Mouse (Mus musculus): ENCODE measurements around the gene Plscr5. TPM values are rescaled to one million over a fixed set of nuclear protein-coding genes. Genes with fewer than 3 reads are reported as not detected.
"Not testable (repeated sequence)": the region's sequence is repeated elsewhere in the genome, so short reads cannot be mapped to it uniquely, and the experiment has no call there.

Plscr5 gene
- not detected in 2 replicates for polyA plus RNA-seq (2015; fragmentation: Nextera tagmentation; extraction: Ambion mirVana)

- ATAC-seq; H3K9me3 ChIP-seq (ENCODE audit: control insufficient read depth, low read length); H3K4me1 ChIP-seq (ENCODE audit: control insufficient read depth, insufficient read depth, low read length); H3K9ac ChIP-seq (ENCODE audit: low read depth, low read length); H3K4me2 ChIP-seq (ENCODE audit: low read depth, low read length); H3K4me3 ChIP-seq (ENCODE audit: low read length); H3K27me3 ChIP-seq (replicated peaks; ENCODE audit: control insufficient read depth, insufficient read depth, low read length); H3K27ac ChIP-seq (ENCODE audit: low read length); H3K36me3 ChIP-seq (ENCODE audit: control insufficient read depth, insufficient read depth, low read length): not testable (repeated sequence)
- WGBS, result 59% methylated on average over 9 of the region's 9 CpGs
These were observed at the start of gene Plscr5 for GRCm38 (mm10) chr9:92192636-92193035. Gene Plscr5 (plus strand): TSS chr9:92192936.

GRCm38 (mm10) chr9:92147555-92148248 is 45.0 kb upstream of the Plscr5 start:
- Histone ChIP-seq H3K27ac (ENCODE audit: low read length) (no peak overlapping the region), H3K9ac (ENCODE audit: low read depth, low read length) (no peak overlapping the region), H3K27me3 (replicated peaks; ENCODE audit: control insufficient read depth, insufficient read depth, low read length) (no peaks in the 10 kb centered on the region), H3K4me3 (ENCODE audit: low read length) (no peak overlapping the region), H3K9me3 (ENCODE audit: control insufficient read depth, low read length) (no peaks in the 10 kb centered on the region), H3K4me2 (ENCODE audit: low read depth, low read length) (no peak overlapping the region), H3K36me3 (ENCODE audit: control insufficient read depth, insufficient read depth, low read length) (no peaks in the 10 kb centered on the region), H3K4me1 (ENCODE audit: control insufficient read depth, insufficient read depth, low read length) (no peaks in the 10 kb centered on the region)
- peak; percentile 63; the same call in 1 of the 2 replicates for ATAC-seq
- 20% methylated on average over 7 of the region's 7 CpGs for WGBS

- Histone ChIP-seq H3K4me1 (ENCODE audit: control insufficient read depth, insufficient read depth, low read length) (no peaks in the 10 kb centered on the region), H3K27ac (ENCODE audit: low read length) (no peak overlapping the region), H3K4me2 (ENCODE audit: low read depth, low read length) (no peak overlapping the region), H3K27me3 (replicated peaks; ENCODE audit: control insufficient read depth, insufficient read depth, low read length) (no peaks in the 10 kb centered on the region), H3K4me3 (ENCODE audit: low read length) (no peak overlapping the region), H3K9me3 (ENCODE audit: control insufficient read depth, low read length) (no peaks in the 10 kb centered on the region), H3K9ac (ENCODE audit: low read depth, low read length) (no peak overlapping the region), H3K36me3 (ENCODE audit: control insufficient read depth, insufficient read depth, low read length) (no peaks in the 10 kb centered on the region)
- no peak for ATAC-seq
- WGBS, result 70% methylated on average over 4 of the region's 4 CpGs
These were observed 30.5 kb upstream of the Plscr5 start for GRCm38 (mm10) chr9:92162213-92162612.

GRCm38 (mm10) chr9:92173318-92173985 is 19.3 kb upstream of the Plscr5 start:
- ATAC-seq, result no peak
- Histone ChIP-seq H3K9me3 (ENCODE audit: control insufficient read depth, low read length) (no peaks in the 10 kb centered on the region), H3K27ac (ENCODE audit: low read length) (no peak overlapping the region), H3K4me2 (ENCODE audit: low read depth, low read length) (no peak overlapping the region), H3K4me1 (ENCODE audit: control insufficient read depth, insufficient read depth, low read length) (no peaks in the 10 kb centered on the region), H3K4me3 (ENCODE audit: low read length) (no peak overlapping the region), H3K36me3 (ENCODE audit: control insufficient read depth, insufficient read depth, low read length) (no peaks in the 10 kb centered on the region), H3K27me3 (replicated peaks; ENCODE audit: control insufficient read depth, insufficient read depth, low read length) (no peaks in the 10 kb centered on the region), H3K9ac (ENCODE audit: low read depth, low read length) (no peak overlapping the region)
- 94% methylated on average over 3 of the region's 3 CpGs for WGBS

- ATAC-seq, result no peak
- Histone ChIP-seq H3K27me3 (replicated peaks; ENCODE audit: control insufficient read depth, insufficient read depth, low read length) (no peaks in the 10 kb centered on the region), H3K4me2 (ENCODE audit: low read depth, low read length) (no peak overlapping the region), H3K4me1 (ENCODE audit: control insufficient read depth, insufficient read depth, low read length) (no peaks in the 10 kb centered on the region), H3K36me3 (ENCODE audit: control insufficient read depth, insufficient read depth, low read length) (no peaks in the 10 kb centered on the region), H3K4me3 (ENCODE audit: low read length) (no peak overlapping the region), H3K9me3 (ENCODE audit: control insufficient read depth, low read length) (no peaks in the 10 kb centered on the region), H3K27ac (ENCODE audit: low read length) (no peak overlapping the region), H3K9ac (ENCODE audit: low read depth, low read length) (no peak overlapping the region)
- 46% methylated on average over 15 of the region's 15 CpGs for WGBS
These were observed 18.3 kb upstream of the Plscr5 start for GRCm38 (mm10) chr9:92174176-92175075.

GRCm38 (mm10) chr9:92178861-92179469 is 13.8 kb upstream of the Plscr5 start:
- H3K9me3 ChIP-seq (ENCODE audit: control insufficient read depth, low read length), result no peaks in the 10 kb centered on the region

GRCm38 (mm10) chr9:92191295-92191694 is 1.4 kb upstream of the Plscr5 start:
- H3K9ac ChIP-seq (ENCODE audit: low read depth, low read length), result no peak overlapping the region
- H3K4me1 ChIP-seq (ENCODE audit: control insufficient read depth, insufficient read depth, low read length), result no peaks in the 10 kb centered on the region
- H3K4me3 ChIP-seq (ENCODE audit: low read length), result no peak overlapping the region
- ATAC-seq, result no peak
- H3K4me2 ChIP-seq (ENCODE audit: low read depth, low read length), result no peak overlapping the region
- H3K27me3 ChIP-seq (replicated peaks; ENCODE audit: control insufficient read depth, insufficient read depth, low read length), result no peaks in the 10 kb centered on the region
- no peak overlapping the region for H3K27ac ChIP-seq (ENCODE audit: low read length)
- no peaks in the 10 kb centered on the region for H3K36me3 ChIP-seq (ENCODE audit: control insufficient read depth, insufficient read depth, low read length)
- 80% methylated on average over 2 of the region's 2 CpGs for WGBS
- H3K9me3 ChIP-seq (ENCODE audit: control insufficient read depth, low read length), result no peaks in the 10 kb centered on the region

More at GRCm38 (mm10) chr9:92178861-92179469, 13.8 kb upstream of the Plscr5 start:
- WGBS, result 83% methylated on average over 2 of the region's 2 CpGs
- no peak overlapping the region for H3K4me2 ChIP-seq (ENCODE audit: low read depth, low read length)
- no peak overlapping the region for H3K4me3 ChIP-seq (ENCODE audit: low read length)
- H3K27me3 ChIP-seq (replicated peaks; ENCODE audit: control insufficient read depth, insufficient read depth, low read length), result no peaks in the 10 kb centered on the region
- ATAC-seq, result no peak
- H3K27ac ChIP-seq (ENCODE audit: low read length), result no peak overlapping the region
- no peaks in the 10 kb centered on the region for H3K4me1 ChIP-seq (ENCODE audit: control insufficient read depth, insufficient read depth, low read length)
- no peak overlapping the region for H3K9ac ChIP-seq (ENCODE audit: low read depth, low read length)
- no peaks in the 10 kb centered on the region for H3K36me3 ChIP-seq (ENCODE audit: control insufficient read depth, insufficient read depth, low read length)

- Histone ChIP-seq H3K36me3 (ENCODE audit: control insufficient read depth, insufficient read depth, low read length) (no peaks in the 10 kb centered on the region), H3K9me3 (ENCODE audit: control insufficient read depth, low read length) (no peaks in the 10 kb centered on the region), H3K27ac (ENCODE audit: low read length) (no peak overlapping the region), H3K4me3 (ENCODE audit: low read length) (no peak overlapping the region), H3K4me1 (ENCODE audit: control insufficient read depth, insufficient read depth, low read length) (no peaks in the 10 kb centered on the region), H3K4me2 (ENCODE audit: low read depth, low read length) (no peak overlapping the region), H3K27me3 (replicated peaks; ENCODE audit: control insufficient read depth, insufficient read depth, low read length) (no peaks in the 10 kb centered on the region), H3K9ac (ENCODE audit: low read depth, low read length) (no peak overlapping the region)
- no peak for ATAC-seq
- 59% methylated on average over 3 of the region's 3 CpGs for WGBS
These were observed 5.7 kb downstream of the Plscr5 start for GRCm38 (mm10) chr9:92198408-92198807.

GRCm38 (mm10) chr9:92199564-92199963 is 6.8 kb downstream of the Plscr5 start:
- H3K9me3 ChIP-seq (ENCODE audit: control insufficient read depth, low read length), result no peaks in the 10 kb centered on the region
- H3K27ac ChIP-seq (ENCODE audit: low read length), result no peak overlapping the region
- H3K4me2 ChIP-seq (ENCODE audit: low read depth, low read length), result no peak overlapping the region
- ATAC-seq, result no peak
- 87% methylated on average over 5 of the region's 5 CpGs for WGBS
- no peak overlapping the region for H3K4me3 ChIP-seq (ENCODE audit: low read length)
- no peaks in the 10 kb centered on the region for H3K4me1 ChIP-seq (ENCODE audit: control insufficient read depth, insufficient read depth, low read length)
- H3K27me3 ChIP-seq (replicated peaks; ENCODE audit: control insufficient read depth, insufficient read depth, low read length), result no peaks in the 10 kb centered on the region
- no peak overlapping the region for H3K9ac ChIP-seq (ENCODE audit: low read depth, low read length)
- H3K36me3 ChIP-seq (ENCODE audit: control insufficient read depth, insufficient read depth, low read length), result no peaks in the 10 kb centered on the region

Data from intestine, embryonic 16.5 days (tissue).